Mouse (Mus musculus): ENCODE data around the gene Gpc4. TPM values are rescaled to one million over a fixed set of nuclear protein-coding genes. Genes with fewer than 3 reads are reported as not detected.

Gpc4 gene
- polyA plus RNA-seq, 1 experiment: 31.0 TPM

DNA sequence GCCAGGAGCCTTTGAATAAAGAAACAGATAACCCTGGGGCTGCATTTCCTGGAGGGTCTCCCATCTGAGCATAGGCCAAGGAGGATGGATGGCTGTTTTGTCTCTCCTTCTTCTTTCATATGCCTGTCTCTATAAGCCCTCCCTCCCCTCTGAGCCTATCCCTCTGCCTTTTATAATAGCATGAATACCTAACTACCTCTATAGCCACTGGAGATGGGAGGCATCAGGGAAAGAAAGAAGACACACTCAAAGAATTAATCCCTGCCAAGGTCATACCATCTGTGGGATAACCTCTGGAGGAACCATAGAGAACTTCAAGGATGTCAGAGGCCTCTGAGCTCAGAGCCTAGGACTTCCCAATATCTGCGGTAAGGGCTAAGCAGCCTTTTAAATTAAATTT lies 35.4 kb downstream of the Gpc4 start:
- TF ChIP-seq POLR2A (IDR thresholded peaks at IDR 0.05; ENCODE audit: low read depth, low read length) (no peak), CTCF (IDR thresholded peaks at IDR 0.05; ENCODE audit: extremely low read depth, insufficient read length, insufficient replicate concordance, low read depth, low read length) (no peak)
- Histone ChIP-seq H3K27ac (ENCODE audit: insufficient read depth, low read depth, low read length) (no peak overlapping the region), H3K36me3 (ENCODE audit: control insufficient read depth, insufficient read depth, low read length) (no peaks in the 10 kb centered on the region), H3K4me3 (ENCODE audit: low read depth, low read length) (no peak overlapping the region), H3K27me3 (ENCODE audit: control insufficient read depth, insufficient read depth, low read length) (no peaks in the 10 kb centered on the region), H3K4me1 (ENCODE audit: control insufficient read depth, insufficient read depth, insufficient read length, low read length) (no peaks in the 10 kb centered on the region)
- WGBS: 88% methylated on average over 1 of the region's 1 CpGs

DNA sequence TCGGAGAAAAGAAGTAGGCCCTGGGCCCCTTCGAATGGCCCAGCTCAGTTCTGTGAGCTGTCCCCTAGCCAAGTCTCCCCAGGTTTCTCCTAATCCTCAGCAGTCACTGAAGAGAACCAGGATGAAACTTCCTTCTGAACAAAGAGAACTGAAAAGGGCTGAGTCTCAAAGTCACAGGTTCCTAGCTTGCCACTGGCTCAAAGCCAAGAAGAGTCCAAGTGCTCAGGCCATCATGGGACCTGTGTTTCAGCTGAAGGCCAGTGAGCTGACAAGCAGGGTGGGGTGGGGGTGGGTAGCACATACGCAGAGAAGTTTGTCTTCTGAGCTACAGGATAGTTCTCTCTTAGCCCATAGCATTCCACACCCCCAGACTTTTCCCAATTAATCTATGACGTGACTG lies 36.3 kb downstream of the Gpc4 start:
- WGBS: 62% methylated on average over 4 of the region's 4 CpGs
- no peaks in the 10 kb centered on the region for H3K4me1 ChIP-seq (ENCODE audit: control insufficient read depth, insufficient read depth, insufficient read length, low read length)
- no peak overlapping the region for H3K4me3 ChIP-seq (ENCODE audit: low read depth, low read length)
- no peak overlapping the region for H3K27ac ChIP-seq (ENCODE audit: insufficient read depth, low read depth, low read length)
- H3K36me3 ChIP-seq (ENCODE audit: control insufficient read depth, insufficient read depth, low read length): no peaks in the 10 kb centered on the region
- TF ChIP-seq CTCF (IDR thresholded peaks at IDR 0.05; ENCODE audit: extremely low read depth, insufficient read length, insufficient replicate concordance, low read depth, low read length): no peak
- TF ChIP-seq POLR2A (IDR thresholded peaks at IDR 0.05; ENCODE audit: low read depth, low read length): no peak
- H3K27me3 ChIP-seq (ENCODE audit: control insufficient read depth, insufficient read depth, low read length): no peaks in the 10 kb centered on the region

DNA sequence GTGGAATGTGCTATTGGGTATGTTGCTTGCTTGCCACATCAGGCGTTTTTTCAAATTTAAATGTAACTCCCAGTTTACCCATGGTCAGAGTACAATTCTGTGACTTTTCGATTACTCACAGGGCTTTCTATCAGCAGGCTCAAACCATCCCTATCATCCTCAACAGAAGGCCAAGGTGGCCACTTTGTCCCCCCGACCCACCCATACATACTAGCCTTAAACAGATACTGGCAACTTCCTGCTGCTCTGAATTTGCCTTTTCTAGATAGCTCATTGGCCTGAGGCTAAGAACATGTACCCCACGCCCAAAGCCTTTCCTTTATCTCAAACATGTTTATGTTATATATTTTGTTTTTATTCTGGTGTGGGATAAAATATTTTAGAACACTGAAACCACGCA lies 51.4 kb downstream of the Gpc4 start:
- H3K4me3 ChIP-seq (ENCODE audit: low read depth, low read length): no peak overlapping the region
- 89% methylated on average over 5 of the region's 5 CpGs for WGBS
- H3K27ac ChIP-seq (ENCODE audit: insufficient read depth, low read depth, low read length): no peak overlapping the region
- TF ChIP-seq POLR2A (IDR thresholded peaks at IDR 0.05; ENCODE audit: low read depth, low read length): no peak
- no peak for TF ChIP-seq CTCF (IDR thresholded peaks at IDR 0.05; ENCODE audit: extremely low read depth, insufficient read length, insufficient replicate concordance, low read depth, low read length)
- H3K36me3 ChIP-seq (ENCODE audit: control insufficient read depth, insufficient read depth, low read length): no peaks in the 10 kb centered on the region
- no peaks in the 10 kb centered on the region for H3K27me3 ChIP-seq (ENCODE audit: control insufficient read depth, insufficient read depth, low read length)
- H3K4me1 ChIP-seq (ENCODE audit: control insufficient read depth, insufficient read depth, insufficient read length, low read length): no peaks in the 10 kb centered on the region

DNA sequence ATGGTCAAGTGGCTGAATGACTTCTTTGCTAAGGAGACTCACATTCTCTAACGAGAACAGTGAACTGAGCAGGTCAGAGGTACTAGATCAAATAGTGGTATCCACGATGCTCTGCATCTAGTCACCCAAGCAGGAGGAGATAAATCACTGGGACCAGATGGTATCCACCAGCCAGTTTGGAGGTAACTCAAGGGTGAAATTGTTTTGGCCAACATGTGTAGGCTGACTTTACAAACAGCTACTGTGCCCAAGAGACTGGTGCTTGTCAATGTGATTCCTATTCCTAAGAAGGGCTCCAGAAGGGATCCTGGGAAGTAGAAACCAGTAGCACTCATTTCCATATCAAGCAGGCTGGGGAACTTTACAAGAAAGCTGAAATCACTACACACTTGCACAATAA lies 55.4 kb downstream of the Gpc4 start:
- TF ChIP-seq CTCF (IDR thresholded peaks at IDR 0.05; ENCODE audit: extremely low read depth, insufficient read length, insufficient replicate concordance, low read depth, low read length) (no peak), POLR2A (IDR thresholded peaks at IDR 0.05; ENCODE audit: low read depth, low read length) (no peak)
- Histone ChIP-seq H3K4me3 (ENCODE audit: low read depth, low read length) (no peak overlapping the region), H3K27me3 (ENCODE audit: control insufficient read depth, insufficient read depth, low read length) (no peaks in the 10 kb centered on the region), H3K27ac (ENCODE audit: insufficient read depth, low read depth, low read length) (no peak overlapping the region), H3K36me3 (ENCODE audit: control insufficient read depth, insufficient read depth, low read length) (no peaks in the 10 kb centered on the region), H3K4me1 (ENCODE audit: control insufficient read depth, insufficient read depth, insufficient read length, low read length) (no peaks in the 10 kb centered on the region)
- 41% methylated on average over 2 of the region's 2 CpGs for WGBS

DNA sequence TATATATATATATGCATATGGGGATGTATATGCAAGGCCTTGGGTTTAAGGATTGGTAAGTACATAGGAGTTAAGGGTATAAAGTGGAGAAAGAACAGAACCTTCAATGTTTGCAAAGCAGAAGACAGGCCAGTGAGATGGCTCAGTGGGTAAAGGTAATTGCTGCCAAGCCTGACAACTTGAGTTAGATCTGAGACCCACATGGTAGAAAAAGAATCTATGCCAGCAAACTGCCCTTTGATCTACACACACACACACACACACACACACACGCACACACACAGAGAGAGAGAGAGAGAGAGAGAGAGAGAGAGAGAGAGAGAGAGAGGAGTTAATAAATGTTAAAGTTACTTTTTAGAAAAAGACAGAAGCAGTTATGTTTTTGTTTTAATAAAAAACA lies 56.1 kb downstream of the Gpc4 start:
- H3K27ac ChIP-seq (ENCODE audit: insufficient read depth, low read depth, low read length): no peak overlapping the region
- WGBS: 44% methylated on average over 1 of the region's 1 CpGs

DNA sequence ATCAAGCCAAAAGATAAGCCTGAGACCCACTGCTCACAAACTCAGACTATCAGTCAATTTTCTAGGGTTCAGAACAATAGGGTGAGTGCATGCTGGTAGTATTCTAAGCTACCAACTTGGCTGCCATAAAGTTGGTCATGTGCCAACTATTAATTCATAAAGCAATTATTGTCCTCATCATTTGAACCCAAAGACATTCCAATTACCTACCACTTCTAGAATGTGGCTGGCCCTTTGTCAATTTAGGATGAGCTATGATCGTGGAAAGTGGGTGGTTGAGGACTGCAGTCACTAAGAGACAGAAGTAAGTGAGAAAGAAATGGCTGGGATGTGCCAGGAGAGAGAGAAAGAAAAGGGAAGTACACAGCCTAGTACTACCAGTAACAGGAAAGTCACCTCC lies 61.3 kb downstream of the Gpc4 start:
- H3K4me1 ChIP-seq (ENCODE audit: control insufficient read depth, insufficient read depth, insufficient read length, low read length): peaks cover 4% of the 10 kb centered on the region; the same call in 1 of the 2 replicates
- H3K36me3 ChIP-seq (ENCODE audit: control insufficient read depth, insufficient read depth, low read length): no peaks in the 10 kb centered on the region
- TF ChIP-seq POLR2A (IDR thresholded peaks at IDR 0.05; ENCODE audit: low read depth, low read length): no peak
- TF ChIP-seq CTCF (IDR thresholded peaks at IDR 0.05; ENCODE audit: extremely low read depth, insufficient read length, insufficient replicate concordance, low read depth, low read length): no peak
- no peak overlapping the region for H3K4me3 ChIP-seq (ENCODE audit: low read depth, low read length)
- H3K27me3 ChIP-seq (ENCODE audit: control insufficient read depth, insufficient read depth, low read length): no peaks in the 10 kb centered on the region
- WGBS: 64% methylated on average over 1 of the region's 1 CpGs
- H3K27ac ChIP-seq (ENCODE audit: insufficient read depth, low read depth, low read length): no peak overlapping the region

More for the DNA sequence above, 56.1 kb downstream of the Gpc4 start:
- no peaks in the 10 kb centered on the region for H3K36me3 ChIP-seq (ENCODE audit: control insufficient read depth, insufficient read depth, low read length)
- no peak overlapping the region for H3K4me3 ChIP-seq (ENCODE audit: low read depth, low read length)
- H3K27me3 ChIP-seq (ENCODE audit: control insufficient read depth, insufficient read depth, low read length): no peaks in the 10 kb centered on the region
- no peaks in the 10 kb centered on the region for H3K4me1 ChIP-seq (ENCODE audit: control insufficient read depth, insufficient read depth, insufficient read length, low read length)
- TF ChIP-seq CTCF (IDR thresholded peaks at IDR 0.05; ENCODE audit: extremely low read depth, insufficient read length, insufficient replicate concordance, low read depth, low read length) (no peak), POLR2A (IDR thresholded peaks at IDR 0.05; ENCODE audit: low read depth, low read length) (no peak)

DNA sequence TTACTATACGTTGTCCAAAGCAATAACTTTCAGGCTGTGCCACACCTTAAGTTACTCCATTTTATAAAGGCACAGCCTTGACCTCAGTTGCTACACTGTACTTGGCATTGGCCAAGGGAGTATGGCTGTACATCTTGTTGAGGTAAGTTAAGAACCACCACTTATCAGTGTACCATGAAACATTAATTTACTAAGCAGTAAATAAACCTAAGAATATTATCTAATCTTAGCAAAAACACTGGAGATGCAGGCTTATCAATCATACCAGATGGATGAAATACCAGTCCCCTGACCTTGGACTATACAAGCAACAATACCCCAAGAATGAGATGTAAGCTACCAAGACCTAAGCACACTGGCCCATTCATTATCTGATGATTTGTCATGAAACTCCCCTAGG lies 63.1 kb downstream of the Gpc4 start:
- TF ChIP-seq CTCF (IDR thresholded peaks at IDR 0.05; ENCODE audit: extremely low read depth, insufficient read length, insufficient replicate concordance, low read depth, low read length) (no peak), POLR2A (IDR thresholded peaks at IDR 0.05; ENCODE audit: low read depth, low read length) (no peak)
- H3K4me3 ChIP-seq (ENCODE audit: low read depth, low read length): no peak overlapping the region
- H3K27me3 ChIP-seq (ENCODE audit: control insufficient read depth, insufficient read depth, low read length): no peaks in the 10 kb centered on the region
- 24% methylated on average over 1 of the region's 1 CpGs for WGBS
- H3K27ac ChIP-seq (ENCODE audit: insufficient read depth, low read depth, low read length): no peak overlapping the region
- H3K36me3 ChIP-seq (ENCODE audit: control insufficient read depth, insufficient read depth, low read length): no peaks in the 10 kb centered on the region
- peaks cover 4% of the 10 kb centered on the region; the same call in 1 of the 2 replicates for H3K4me1 ChIP-seq (ENCODE audit: control insufficient read depth, insufficient read depth, insufficient read length, low read length)

DNA sequence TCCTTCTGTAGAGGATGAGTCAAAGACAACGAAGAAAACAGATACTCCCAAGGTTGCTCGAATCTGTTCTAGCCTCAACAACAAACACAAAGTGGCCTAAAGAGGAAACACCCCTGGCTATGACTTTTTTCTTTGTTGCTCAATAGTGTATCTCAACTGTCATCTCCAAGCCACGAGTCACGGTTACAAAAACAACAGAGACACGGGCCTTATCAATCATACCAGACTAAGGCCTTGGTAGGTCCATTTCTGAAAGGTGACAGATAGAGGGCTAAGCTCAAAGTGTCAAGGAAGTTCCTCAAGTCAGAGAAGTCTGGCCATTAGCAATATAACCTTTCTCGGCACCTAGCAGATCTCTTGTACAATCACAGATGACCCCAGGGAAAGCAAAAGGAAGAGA lies 63.6 kb downstream of the Gpc4 start:
- Histone ChIP-seq H3K27me3 (ENCODE audit: control insufficient read depth, insufficient read depth, low read length) (no peaks in the 10 kb centered on the region), H3K36me3 (ENCODE audit: control insufficient read depth, insufficient read depth, low read length) (no peaks in the 10 kb centered on the region), H3K27ac (ENCODE audit: insufficient read depth, low read depth, low read length) (no peak overlapping the region), H3K4me1 (ENCODE audit: control insufficient read depth, insufficient read depth, insufficient read length, low read length) (peaks cover 4% of the 10 kb centered on the region; the same call in 1 of the 2 replicates), H3K4me3 (ENCODE audit: low read depth, low read length) (no peak overlapping the region)
- WGBS: 47% methylated on average over 6 of the region's 6 CpGs
- no peak for TF ChIP-seq POLR2A (IDR thresholded peaks at IDR 0.05; ENCODE audit: low read depth, low read length)
- TF ChIP-seq CTCF (IDR thresholded peaks at IDR 0.05; ENCODE audit: extremely low read depth, insufficient read length, insufficient replicate concordance, low read depth, low read length): no peak

Data from small intestine, adult 2 months (tissue).